Mouse (Mus musculus): ENCODE results near the gene Tas2r143.

Gene Tas2r143

GRCm38 (mm10) chr6:42365215-42365614, 34.8 kb upstream of the Tas2r143 start:
- DNase-seq (ENCODE audit: low spot score in 2 of 2), result no peak

- no peak for DNase-seq (ENCODE audit: low spot score in 2 of 2)
These were observed 30.2 kb upstream of the Tas2r143 start for GRCm38 (mm10) chr6:42369870-42370269.

GRCm38 (mm10) chr6:42370630-42371363, 29.2 kb upstream of the Tas2r143 start:
- peak in 1 of 2 experiments; percentile 70 for DNase-seq (ENCODE audit: low spot score in 2 of 2)

GRCm38 (mm10) chr6:42372001-42372400, 28.0 kb upstream of the Tas2r143 start:
- no peak for DNase-seq (ENCODE audit: low spot score in 2 of 2)

- no peak for DNase-seq (ENCODE audit: low spot score in 2 of 2)
These were observed 27.6 kb upstream of the Tas2r143 start for GRCm38 (mm10) chr6:42372421-42372815.

- no peak for DNase-seq (ENCODE audit: low spot score in 2 of 2)
These were observed 27.1 kb upstream of the Tas2r143 start, which contains the start of gene Epha1 for GRCm38 (mm10) chr6:42372816-42373547. TSS of gene Epha1 (minus strand) at chr6:42373268.

GRCm38 (mm10) chr6:42373669-42374430, 26.2 kb upstream of the Tas2r143 start:
- DNase-seq (ENCODE audit: low spot score in 2 of 2), result no peak

GRCm38 (mm10) chr6:42374701-42375100, 25.3 kb upstream of the Tas2r143 start:
- DNase-seq (ENCODE audit: low spot score in 2 of 2), result peak; percentile 75 to 81

- DNase-seq (ENCODE audit: low spot score in 2 of 2), result no peak
These were observed 24.9 kb upstream of the Tas2r143 start for GRCm38 (mm10) chr6:42375131-42375530.

GRCm38 (mm10) chr6:42376016-42376415, 24.0 kb upstream of the Tas2r143 start:
- DNase-seq (ENCODE audit: low spot score in 2 of 2), result no peak

GRCm38 (mm10) chr6:42376504-42377019, 23.5 kb upstream of the Tas2r143 start:
- DNase-seq (ENCODE audit: low spot score in 2 of 2), result no peak

GRCm38 (mm10) chr6:42377280-42377679, 22.8 kb upstream of the Tas2r143 start:
- no peak for DNase-seq (ENCODE audit: low spot score in 2 of 2)

GRCm38 (mm10) chr6:42379551-42379950, 20.5 kb upstream of the Tas2r143 start:
- DNase-seq (ENCODE audit: low spot score in 2 of 2), result no peak

GRCm38 (mm10) chr6:42380416-42381144, 19.5 kb upstream of the Tas2r143 start:
- DNase-seq (ENCODE audit: low spot score in 2 of 2), result no peak

GRCm38 (mm10) chr6:42381221-42381620, 18.8 kb upstream of the Tas2r143 start:
- DNase-seq (ENCODE audit: low spot score in 2 of 2), result no peak

GRCm38 (mm10) chr6:42381916-42382381, 18.1 kb upstream of the Tas2r143 start:
- peak; percentile 54 to 69 for DNase-seq (ENCODE audit: low spot score in 2 of 2)

GRCm38 (mm10) chr6:42383360-42383759, 16.7 kb upstream of the Tas2r143 start:
- no peak for DNase-seq (ENCODE audit: low spot score in 2 of 2)

- DNase-seq (ENCODE audit: low spot score in 2 of 2), result no peak
These were observed 14.4 kb upstream of the Tas2r143 start for GRCm38 (mm10) chr6:42385635-42386034.

- peak in 1 of 2 experiments; percentile 25 for DNase-seq (ENCODE audit: low spot score in 2 of 2)
These were observed 8.2 kb upstream of the Tas2r143 start for GRCm38 (mm10) chr6:42391796-42392330.

GRCm38 (mm10) chr6:42395960-42396809, 3.9 kb upstream of the Tas2r143 start:
- DNase-seq (ENCODE audit: low spot score in 2 of 2), result peak; percentile 93 to 96

Measured in heart, adult 9 months (tissue).